Mouse (Mus musculus): ENCODE results near the gene Gsg1l. TPM values are rescaled to one million over a fixed set of nuclear protein-coding genes. Genes with fewer than 3 reads are reported as not detected.

The Gsg1l gene
- polyA plus RNA-seq, 2 experiments: 0.07 TPM; not detected in 1

DNA sequence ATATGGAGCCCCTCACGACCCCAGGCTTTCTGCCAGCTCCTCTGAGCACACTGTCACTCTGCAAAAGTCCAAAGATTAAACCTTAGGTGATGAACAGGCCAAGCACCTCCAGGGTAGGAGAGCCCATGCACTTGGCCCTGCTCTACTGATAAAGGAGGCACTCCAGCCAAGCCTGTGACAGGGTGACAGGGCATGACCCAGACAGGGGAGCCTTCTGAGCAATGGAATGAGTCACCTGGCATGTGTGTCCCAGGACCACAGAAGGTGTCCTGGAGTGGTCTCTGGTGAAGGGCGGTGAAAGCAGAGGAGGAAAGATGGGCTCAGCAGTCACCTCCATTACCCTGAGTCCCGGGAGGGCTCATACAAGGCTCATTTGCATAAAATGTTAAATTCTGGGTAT, 222.6 kb downstream of the Gsg1l start:
- H3K9ac ChIP-seq (replicated peaks): no peak overlapping the region
- H3K4me2 ChIP-seq (ENCODE audit: low read depth): no peak overlapping the region
- WGBS (ENCODE audit: insufficient replicate concordance): 57% methylated on average over 3 of the region's 3 CpGs
- H3K27ac ChIP-seq: no peak overlapping the region
- TF ChIP-seq CTCF (IDR thresholded peaks at IDR 0.05; ENCODE audit: low read depth) (no peak), EP300 (IDR thresholded peaks at IDR 0.05; ENCODE audit: low read depth) (no peak)
- no peak overlapping the region for H3K4me3 ChIP-seq (ENCODE audit: insufficient read depth in 1 of 2, low read depth in 2 of 2, low read length in 2 of 2)
- H3K9me3 ChIP-seq (ENCODE audit: control insufficient read depth, low read length): no peaks in the 10 kb centered on the region
- no peaks in the 10 kb centered on the region for H3K4me1 ChIP-seq (replicated peaks; ENCODE audit: control insufficient read depth in 2 of 2, insufficient read depth in 2 of 2, low read length in 1 of 2)
- no peak for DNase-seq (ENCODE audit: low read depth in 3 of 3, low spot score in 3 of 3)
- H3K27me3 ChIP-seq (ENCODE audit: control insufficient read depth, insufficient read depth, low read length): no peaks in the 10 kb centered on the region
- no peak for ATAC-seq (ENCODE audit: insufficient read depth)
- H3K36me3 ChIP-seq (replicated peaks; ENCODE audit: control insufficient read depth, insufficient read depth, low read depth): no peaks in the 10 kb centered on the region

GRCm38 (mm10) chr7:125847528-125847866, 234.7 kb downstream of the Gsg1l start:
- DNase-seq (ENCODE audit: low read depth in 3 of 3, low spot score in 3 of 3) (no peak), ATAC-seq (ENCODE audit: insufficient read depth) (no peak)
- WGBS (ENCODE audit: insufficient replicate concordance): 66% methylated on average over 2 of the region's 2 CpGs
- H3K27ac ChIP-seq: no peak overlapping the region
- H3K9me3 ChIP-seq (ENCODE audit: control insufficient read depth, low read length): no peaks in the 10 kb centered on the region
- TF ChIP-seq CTCF (IDR thresholded peaks at IDR 0.05; ENCODE audit: low read depth) (no peak), EP300 (IDR thresholded peaks at IDR 0.05; ENCODE audit: low read depth) (no peak)
- no peak overlapping the region for H3K4me3 ChIP-seq (ENCODE audit: insufficient read depth in 1 of 2, low read depth in 2 of 2, low read length in 2 of 2)
- no peaks in the 10 kb centered on the region for H3K4me1 ChIP-seq (replicated peaks; ENCODE audit: control insufficient read depth in 2 of 2, insufficient read depth in 2 of 2, low read length in 1 of 2)
- no peaks in the 10 kb centered on the region for H3K27me3 ChIP-seq (ENCODE audit: control insufficient read depth, insufficient read depth, low read length)
- no peak overlapping the region for H3K9ac ChIP-seq (replicated peaks)
- H3K36me3 ChIP-seq (replicated peaks; ENCODE audit: control insufficient read depth, insufficient read depth, low read depth): no peaks in the 10 kb centered on the region
- no peak overlapping the region for H3K4me2 ChIP-seq (ENCODE audit: low read depth)

GRCm38 (mm10) chr7:125846866-125847527, 235.2 kb downstream of the Gsg1l start:
- DNase-seq (ENCODE audit: low read depth in 3 of 3, low spot score in 3 of 3): no peak

DNA sequence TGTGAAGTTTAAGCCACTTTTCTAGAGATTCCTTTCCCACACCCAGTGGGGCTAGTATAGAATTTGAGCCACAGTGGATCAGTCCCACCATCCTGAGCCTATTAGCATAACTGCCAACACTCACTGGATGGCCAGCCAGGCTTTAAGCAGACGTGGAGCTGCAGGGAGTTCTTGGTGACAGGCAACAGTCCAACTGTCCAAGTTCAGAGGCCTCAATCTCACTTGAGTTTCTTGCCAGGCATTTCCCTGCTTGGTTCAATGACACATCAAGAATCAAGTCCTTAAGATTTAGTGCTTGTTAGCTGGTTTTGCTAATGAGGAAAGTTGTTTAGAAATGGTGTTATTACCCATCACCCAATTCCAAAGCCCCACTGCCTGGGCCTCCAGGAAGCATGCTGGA, 236.6 kb downstream of the Gsg1l start:
- H3K4me2 ChIP-seq (ENCODE audit: low read depth): no peak overlapping the region
- WGBS (ENCODE audit: insufficient replicate concordance): 36% methylated on average over 1 of the region's 1 CpGs

More at GRCm38 (mm10) chr7:125846866-125847527, 235.2 kb downstream of the Gsg1l start:
- ATAC-seq (ENCODE audit: insufficient read depth): no peak
- Histone ChIP-seq H3K4me3 (ENCODE audit: insufficient read depth in 1 of 2, low read depth in 2 of 2, low read length in 2 of 2) (no peak overlapping the region), H3K9ac (replicated peaks) (no peak overlapping the region), H3K4me2 (ENCODE audit: low read depth) (no peak overlapping the region), H3K27me3 (ENCODE audit: control insufficient read depth, insufficient read depth, low read length) (no peaks in the 10 kb centered on the region), H3K27ac (no peak overlapping the region), H3K4me1 (replicated peaks; ENCODE audit: control insufficient read depth in 2 of 2, insufficient read depth in 2 of 2, low read length in 1 of 2) (no peaks in the 10 kb centered on the region), H3K36me3 (replicated peaks; ENCODE audit: control insufficient read depth, insufficient read depth, low read depth) (no peaks in the 10 kb centered on the region), H3K9me3 (ENCODE audit: control insufficient read depth, low read length) (no peaks in the 10 kb centered on the region)
- TF ChIP-seq EP300 (IDR thresholded peaks at IDR 0.05; ENCODE audit: low read depth) (no peak), CTCF (IDR thresholded peaks at IDR 0.05; ENCODE audit: low read depth) (no peak)
- WGBS (ENCODE audit: insufficient replicate concordance): 57% methylated on average over 8 of the region's 8 CpGs

GRCm38 (mm10) chr7:125838078-125838742, 244.0 kb downstream of the Gsg1l start:
- Histone ChIP-seq H3K4me2 (ENCODE audit: low read depth) (no peak overlapping the region), H3K9ac (replicated peaks) (no peak overlapping the region), H3K27ac (no peak overlapping the region), H3K9me3 (ENCODE audit: control insufficient read depth, low read length) (no peaks in the 10 kb centered on the region), H3K4me3 (ENCODE audit: insufficient read depth in 1 of 2, low read depth in 2 of 2, low read length in 2 of 2) (no peak overlapping the region), H3K4me1 (replicated peaks; ENCODE audit: control insufficient read depth in 2 of 2, insufficient read depth in 2 of 2, low read length in 1 of 2) (no peaks in the 10 kb centered on the region), H3K36me3 (replicated peaks; ENCODE audit: control insufficient read depth, insufficient read depth, low read depth) (no peaks in the 10 kb centered on the region), H3K27me3 (ENCODE audit: control insufficient read depth, insufficient read depth, low read length) (no peaks in the 10 kb centered on the region)
- WGBS (ENCODE audit: insufficient replicate concordance): 64% methylated on average over 5 of the region's 5 CpGs
- DNase-seq (ENCODE audit: low read depth in 3 of 3, low spot score in 3 of 3): no peak
- no peak for ATAC-seq (ENCODE audit: insufficient read depth)
- TF ChIP-seq CTCF (IDR thresholded peaks at IDR 0.05; ENCODE audit: low read depth) (no peak), EP300 (IDR thresholded peaks at IDR 0.05; ENCODE audit: low read depth) (no peak)

More for the DNA sequence above, 236.6 kb downstream of the Gsg1l start:
- no peaks in the 10 kb centered on the region for H3K9me3 ChIP-seq (ENCODE audit: control insufficient read depth, low read length)
- no peak overlapping the region for H3K27ac ChIP-seq
- TF ChIP-seq EP300 (IDR thresholded peaks at IDR 0.05; ENCODE audit: low read depth) (no peak), CTCF (IDR thresholded peaks at IDR 0.05; ENCODE audit: low read depth) (no peak)
- H3K4me3 ChIP-seq (ENCODE audit: insufficient read depth in 1 of 2, low read depth in 2 of 2, low read length in 2 of 2): no peak overlapping the region
- no peaks in the 10 kb centered on the region for H3K4me1 ChIP-seq (replicated peaks; ENCODE audit: control insufficient read depth in 2 of 2, insufficient read depth in 2 of 2, low read length in 1 of 2)
- no peak for ATAC-seq (ENCODE audit: insufficient read depth)
- no peak overlapping the region for H3K9ac ChIP-seq (replicated peaks)
- no peaks in the 10 kb centered on the region for H3K36me3 ChIP-seq (replicated peaks; ENCODE audit: control insufficient read depth, insufficient read depth, low read depth)
- no peaks in the 10 kb centered on the region for H3K27me3 ChIP-seq (ENCODE audit: control insufficient read depth, insufficient read depth, low read length)
- no peak for DNase-seq (ENCODE audit: low read depth in 3 of 3, low spot score in 3 of 3)

Data from liver, embryonic 14.5 days (tissue).